Mouse (Mus musculus): ENCODE measurements around the gene Agtrap.

GRCm38 (mm10) chr4:148041611-148042191 lies 46.1 kb downstream of the Agtrap start:
- no peak for TF ChIP-seq CTCF (IDR thresholded peaks at IDR 0.05; ENCODE audit: low read depth, low read length)
- no peak for TF ChIP-seq POLR2A (IDR thresholded peaks at IDR 0.05; ENCODE audit: borderline replicate concordance, low read depth, low read length)
